Mouse (Mus musculus): ENCODE data around the gene Mertk. TPM values are rescaled to one million over a fixed set of nuclear protein-coding genes. Genes with fewer than 3 reads are reported as not detected.
A peak's percentile ranks its signal among the peaks of the same experiment; 100 is the strongest.

Mertk gene
- polyA plus RNA-seq, 1 experiment from 2014 or later, result 14.2 TPM

DNA sequence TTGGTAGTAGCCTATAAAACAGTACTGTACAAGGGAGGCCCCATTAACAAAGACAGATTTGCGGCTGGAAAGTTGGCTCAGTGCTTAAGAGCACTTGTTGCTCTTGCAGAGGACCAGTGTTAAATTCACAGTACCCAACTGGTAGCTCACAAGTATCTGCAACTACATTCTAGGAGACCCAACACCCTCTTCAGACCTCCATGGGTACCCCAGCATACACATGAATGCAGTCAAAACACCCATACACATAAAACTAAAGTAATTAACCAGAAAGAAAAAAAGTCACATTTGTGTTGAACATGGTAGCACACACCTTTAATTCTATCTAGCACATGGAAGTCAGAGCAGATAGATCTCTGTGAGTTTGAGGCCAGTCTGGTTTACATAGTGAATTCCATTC is 1.7 kb upstream of the Mertk start:
- 97% methylated on average over 1 of the region's 1 CpGs for WGBS
- H3K4me2 ChIP-seq (replicated peaks; ENCODE audit: low read depth, low read length), result no peak overlapping the region
- H3K4me1 ChIP-seq (ENCODE audit: insufficient read depth, low read length), result peaks cover 12% of the 10 kb centered on the region; the same call in 1 of the 2 replicates
- no peak overlapping the region for H3K27ac ChIP-seq (ENCODE audit: low read length)
- H3K4me3 ChIP-seq (ENCODE audit: low read length), result no peak overlapping the region
- H3K9ac ChIP-seq (replicated peaks; ENCODE audit: low read length), result no peak overlapping the region; the same call in 1 of the 2 replicates
- no peaks in the 10 kb centered on the region for H3K9me3 ChIP-seq (ENCODE audit: low read length)
- H3K36me3 ChIP-seq (ENCODE audit: insufficient read depth, low read length), result no peaks in the 10 kb centered on the region
- ATAC-seq (ENCODE audit: low FRiP score, low TSS enrichment), result no peak
- no peaks in the 10 kb centered on the region for H3K27me3 ChIP-seq (ENCODE audit: insufficient read depth, low read length)

DNA sequence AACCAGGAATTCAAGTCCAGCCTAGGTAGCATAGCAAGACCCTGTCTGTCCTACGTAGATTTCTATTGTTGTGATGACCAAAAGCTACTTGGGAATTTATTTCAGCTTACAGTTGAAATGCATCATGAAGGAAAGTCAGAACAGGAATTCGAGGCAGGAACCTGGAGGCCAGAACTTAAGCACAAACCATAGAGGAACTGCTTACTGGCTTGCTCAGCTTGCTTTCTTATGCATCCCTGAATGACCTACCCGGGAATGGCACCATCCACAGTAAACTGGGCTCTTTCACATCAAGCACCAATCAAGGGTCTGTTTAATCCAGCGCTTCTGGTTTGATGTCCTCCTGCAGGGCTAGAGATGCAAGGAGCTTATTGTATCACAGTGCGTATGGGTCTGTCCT is 1.2 kb upstream of the Mertk start:
- H3K9ac ChIP-seq (replicated peaks; ENCODE audit: low read length), result peak overlapping the region; percentile 71
- peak overlapping the region; percentile 74 for H3K4me3 ChIP-seq (ENCODE audit: low read length)
- H3K27ac ChIP-seq (ENCODE audit: low read length), result peak overlapping the region; percentile 97
- H3K36me3 ChIP-seq (ENCODE audit: insufficient read depth, low read length), result no peaks in the 10 kb centered on the region
- peaks cover 12% of the 10 kb centered on the region; the same call in 1 of the 2 replicates for H3K4me1 ChIP-seq (ENCODE audit: insufficient read depth, low read length)
- H3K27me3 ChIP-seq (ENCODE audit: insufficient read depth, low read length), result no peaks in the 10 kb centered on the region
- no peak for ATAC-seq (ENCODE audit: low FRiP score, low TSS enrichment)
- 47% methylated on average over 5 of the region's 5 CpGs for WGBS
- H3K4me2 ChIP-seq (replicated peaks; ENCODE audit: low read depth, low read length), result peak overlapping the region; percentile 85
- no peaks in the 10 kb centered on the region for H3K9me3 ChIP-seq (ENCODE audit: low read length)

DNA sequence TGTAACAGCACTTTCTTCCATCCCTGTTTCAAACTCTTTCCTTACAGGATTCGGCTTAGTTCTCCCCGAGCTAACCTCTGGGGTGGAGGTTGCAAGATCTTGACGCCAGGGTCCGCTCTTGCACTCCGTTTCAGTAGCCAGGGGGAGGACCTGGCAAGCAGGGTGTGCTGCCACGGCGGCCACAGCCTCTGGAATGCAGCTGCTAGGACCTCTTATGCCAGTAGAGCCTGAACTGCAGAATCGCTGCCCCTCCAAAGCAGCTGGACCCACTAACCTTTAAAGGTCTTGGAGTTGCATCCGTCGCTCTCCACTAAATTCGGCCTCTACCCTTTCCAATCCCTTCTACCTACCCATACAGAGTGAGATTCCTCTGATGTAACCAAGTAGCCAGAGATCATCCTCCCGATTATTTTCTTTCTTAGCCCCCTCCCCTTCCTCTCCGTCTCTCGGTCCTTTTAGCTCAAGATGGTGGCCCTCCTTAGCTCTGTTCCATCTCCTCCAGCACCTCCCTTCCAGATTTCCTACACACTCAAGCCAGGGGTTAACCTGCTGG is 540 bp upstream of the Mertk start:
- peak overlapping the region; percentile 97 for H3K27ac ChIP-seq (ENCODE audit: low read length)
- WGBS, result 0% methylated on average over 14 of the region's 14 CpGs

DNA sequence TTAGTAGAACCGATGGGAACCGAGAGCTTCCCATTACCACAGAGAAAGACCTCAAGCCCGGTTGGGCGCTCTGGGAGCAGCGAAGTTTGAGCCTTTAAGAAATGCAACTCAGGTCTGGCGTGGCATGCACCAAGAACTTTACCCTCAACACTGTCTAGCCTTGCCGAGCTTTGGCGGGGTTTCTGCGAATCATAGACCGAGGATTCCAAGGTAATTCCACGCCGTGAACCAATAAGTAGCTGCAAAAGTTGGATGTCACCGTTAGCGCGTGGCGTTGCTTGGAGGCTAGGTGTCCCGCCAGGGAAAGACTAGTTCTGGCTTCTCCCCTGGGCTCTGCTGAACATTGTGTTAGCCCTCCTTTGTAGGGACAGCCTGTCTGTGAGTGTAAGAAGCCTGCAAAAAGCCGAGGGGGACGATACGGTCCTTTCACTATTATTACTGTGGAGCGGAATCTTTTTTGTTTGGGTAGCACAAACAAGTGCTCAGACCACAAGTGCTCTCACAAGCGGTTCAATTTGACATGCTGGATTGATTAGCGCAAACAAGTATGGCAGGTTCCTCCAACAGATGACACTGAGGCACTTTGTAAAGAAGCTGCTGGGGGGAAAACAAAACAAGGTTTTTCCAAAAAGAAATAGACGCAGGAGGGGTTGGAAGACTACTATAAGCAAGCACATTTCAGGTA is 587 bp downstream of the Mertk start:
- ATAC-seq (ENCODE audit: low FRiP score, low TSS enrichment), result peak; percentile 31
- Histone ChIP-seq H3K9ac (replicated peaks; ENCODE audit: low read length) (peak overlapping the region; percentile 70), H3K27me3 (ENCODE audit: insufficient read depth, low read length) (no peaks in the 10 kb centered on the region), H3K27ac (ENCODE audit: low read length) (peak overlapping the region; percentile 97), H3K4me1 (ENCODE audit: insufficient read depth, low read length) (peaks cover 12% of the 10 kb centered on the region; the same call in 1 of the 2 replicates), H3K4me2 (replicated peaks; ENCODE audit: low read depth, low read length) (peak overlapping the region; percentile 85), H3K9me3 (ENCODE audit: low read length) (no peaks in the 10 kb centered on the region), H3K36me3 (ENCODE audit: insufficient read depth, low read length) (no peaks in the 10 kb centered on the region), H3K4me3 (ENCODE audit: low read length) (peak overlapping the region; percentile 74)
- WGBS, result under 1% methylated on average over 24 of the region's 24 CpGs

More for the DNA sequence above, 540 bp upstream of the Mertk start:
- Histone ChIP-seq H3K9ac (replicated peaks; ENCODE audit: low read length) (peak overlapping the region; percentile 71), H3K36me3 (ENCODE audit: insufficient read depth, low read length) (no peaks in the 10 kb centered on the region), H3K9me3 (ENCODE audit: low read length) (no peaks in the 10 kb centered on the region), H3K4me1 (ENCODE audit: insufficient read depth, low read length) (peaks cover 12% of the 10 kb centered on the region; the same call in 1 of the 2 replicates), H3K27me3 (ENCODE audit: insufficient read depth, low read length) (no peaks in the 10 kb centered on the region), H3K4me3 (ENCODE audit: low read length) (peak overlapping the region; percentile 74), H3K4me2 (replicated peaks; ENCODE audit: low read depth, low read length) (peak overlapping the region; percentile 85)
- ATAC-seq (ENCODE audit: low FRiP score, low TSS enrichment), result peak; percentile 93

DNA sequence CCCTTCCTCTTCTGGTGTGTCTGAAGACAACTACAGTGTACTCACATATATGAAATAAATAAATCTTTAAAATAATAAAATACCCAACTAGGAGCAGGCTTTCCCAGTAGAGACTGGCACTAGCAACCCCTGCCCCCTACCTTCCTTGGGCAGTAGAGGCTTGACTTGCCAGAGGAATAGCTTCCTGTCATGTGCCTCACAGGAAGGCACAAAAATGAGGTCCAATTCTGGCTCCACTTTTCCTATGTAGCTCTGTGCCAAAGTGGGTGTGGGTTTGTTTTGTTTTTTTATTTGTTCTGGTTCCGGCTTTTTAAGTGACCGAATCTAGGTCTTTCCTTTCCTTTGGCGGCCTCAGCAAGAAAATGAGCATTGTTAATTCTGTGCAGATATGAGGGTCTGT is 5.7 kb downstream of the Mertk start:
- Histone ChIP-seq H3K9me3 (ENCODE audit: low read length) (no peaks in the 10 kb centered on the region), H3K4me2 (replicated peaks; ENCODE audit: low read depth, low read length) (no peak overlapping the region), H3K27ac (ENCODE audit: low read length) (no peak overlapping the region), H3K4me1 (ENCODE audit: insufficient read depth, low read length) (peaks cover 8% of the 10 kb centered on the region; the same call in 1 of the 2 replicates), H3K4me3 (ENCODE audit: low read length) (no peak overlapping the region), H3K9ac (replicated peaks; ENCODE audit: low read length) (no peak overlapping the region), H3K27me3 (ENCODE audit: insufficient read depth, low read length) (no peaks in the 10 kb centered on the region), H3K36me3 (ENCODE audit: insufficient read depth, low read length) (peaks cover 4% of the 10 kb centered on the region; the same call in 1 of the 2 replicates)
- WGBS, result 75% methylated on average over 3 of the region's 3 CpGs
- ATAC-seq (ENCODE audit: low FRiP score, low TSS enrichment), result 0 out of 2 replicates have a peak, but pooled peaks have one; percentile 12

DNA sequence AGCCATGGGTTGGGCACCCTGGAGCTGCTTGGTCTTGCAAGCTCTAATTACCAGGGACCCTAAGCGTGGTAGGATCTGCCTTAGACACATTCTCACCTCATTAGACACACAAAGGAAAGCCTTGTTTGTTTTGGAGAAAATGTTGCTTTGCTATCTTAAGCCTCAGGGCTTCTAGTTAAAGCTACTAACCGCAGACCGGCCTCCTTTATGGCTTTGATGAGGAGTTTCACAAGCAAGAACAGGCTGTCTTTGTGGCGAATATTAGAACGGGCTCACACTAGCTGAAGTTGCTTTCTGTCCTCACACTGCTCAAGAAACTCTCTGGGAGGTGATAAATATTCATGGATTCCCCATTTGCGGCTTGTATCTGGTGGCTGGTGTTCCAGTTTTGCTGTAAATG is 10.5 kb downstream of the Mertk start:
- Histone ChIP-seq H3K27me3 (ENCODE audit: insufficient read depth, low read length) (no peaks in the 10 kb centered on the region), H3K27ac (ENCODE audit: low read length) (peak overlapping the region; percentile 44; the same call in 1 of the 2 replicates), H3K9ac (replicated peaks; ENCODE audit: low read length) (no peak overlapping the region; the same call in 1 of the 2 replicates), H3K36me3 (ENCODE audit: insufficient read depth, low read length) (peaks cover 4% of the 10 kb centered on the region; the same call in 1 of the 2 replicates), H3K4me2 (replicated peaks; ENCODE audit: low read depth, low read length) (no peak overlapping the region), H3K4me1 (ENCODE audit: insufficient read depth, low read length) (peaks cover 36% of the 10 kb centered on the region), H3K9me3 (ENCODE audit: low read length) (no peaks in the 10 kb centered on the region), H3K4me3 (ENCODE audit: low read length) (no peak overlapping the region)
- 26% methylated on average over 6 of the region's 6 CpGs for WGBS
- ATAC-seq (ENCODE audit: low FRiP score, low TSS enrichment), result no peak

DNA sequence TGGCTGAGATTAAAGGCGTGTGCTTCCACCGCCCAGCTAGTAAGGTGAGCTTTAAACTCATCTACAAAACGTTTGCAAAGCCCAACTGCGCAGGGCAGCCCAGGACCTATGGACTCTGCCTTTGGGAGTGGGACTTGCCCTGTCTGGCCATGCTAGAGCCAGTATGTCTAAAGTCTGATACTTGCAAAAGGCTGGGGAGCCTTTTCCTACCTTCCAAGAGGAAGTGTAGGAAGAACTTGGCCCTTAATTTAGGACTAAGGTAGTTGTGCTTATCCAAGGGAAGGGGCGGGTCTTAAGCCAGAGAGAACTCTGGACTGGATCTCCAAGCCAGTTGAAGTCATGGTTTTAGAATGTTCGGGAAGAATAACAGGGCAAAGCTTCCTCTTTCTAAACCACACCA is 11.9 kb downstream of the Mertk start:
- WGBS, result 53% methylated on average over 6 of the region's 6 CpGs
- Histone ChIP-seq H3K9me3 (ENCODE audit: low read length) (no peaks in the 10 kb centered on the region), H3K4me1 (ENCODE audit: insufficient read depth, low read length) (peaks cover 49% of the 10 kb centered on the region), H3K4me2 (replicated peaks; ENCODE audit: low read depth, low read length) (no peak overlapping the region), H3K36me3 (ENCODE audit: insufficient read depth, low read length) (no peaks in the 10 kb centered on the region), H3K9ac (replicated peaks; ENCODE audit: low read length) (no peak overlapping the region), H3K27ac (ENCODE audit: low read length) (peak overlapping the region; percentile 59), H3K27me3 (ENCODE audit: insufficient read depth, low read length) (no peaks in the 10 kb centered on the region), H3K4me3 (ENCODE audit: low read length) (no peak overlapping the region)
- no peak for ATAC-seq (ENCODE audit: low FRiP score, low TSS enrichment)

DNA sequence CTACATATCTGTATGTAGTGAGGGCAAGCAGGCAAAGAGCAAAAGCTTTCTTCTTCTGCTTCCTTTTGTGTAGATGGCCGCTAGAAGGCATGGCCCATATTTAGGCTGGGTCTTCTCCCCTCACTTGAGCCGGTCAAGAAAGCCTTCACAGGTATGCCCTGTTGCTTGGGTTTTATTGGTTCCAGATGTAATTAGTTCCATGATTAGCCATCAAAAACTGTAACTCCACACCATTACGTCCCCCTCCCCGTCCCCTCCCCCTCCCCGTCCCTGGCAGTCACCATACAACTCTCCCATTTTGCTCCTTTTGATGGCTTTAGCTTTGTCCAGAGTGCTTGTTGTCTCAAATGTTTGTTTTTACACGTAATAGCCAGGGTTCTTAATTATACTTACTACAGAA is 14.2 kb downstream of the Mertk start:
- H3K9me3 ChIP-seq (ENCODE audit: low read length), result no peaks in the 10 kb centered on the region

DNA sequence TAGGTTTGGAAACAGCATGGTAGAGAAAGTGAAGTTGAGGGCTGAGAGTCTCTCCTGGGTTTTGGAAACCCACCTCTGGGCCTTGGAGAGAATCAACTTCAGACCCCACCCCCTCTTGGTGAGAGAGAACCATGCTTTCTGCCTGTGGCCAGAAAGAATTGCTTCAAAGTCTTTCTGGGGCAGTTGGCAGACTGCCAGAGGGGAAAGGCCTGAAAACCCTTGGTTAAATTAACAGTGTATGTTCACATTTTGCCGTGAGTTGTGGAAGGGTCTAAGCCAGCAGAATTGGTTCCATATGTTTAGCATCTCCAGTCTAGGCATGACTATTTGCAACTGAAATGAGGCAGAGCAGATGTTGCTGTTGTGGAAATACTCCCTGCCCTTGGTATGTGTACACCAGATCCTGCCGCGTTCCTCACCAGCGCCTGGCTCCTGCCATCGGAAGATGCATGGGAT is 14.8 kb downstream of the Mertk start:
- WGBS, result 31% methylated on average over 5 of the region's 5 CpGs
- Histone ChIP-seq H3K4me1 (ENCODE audit: insufficient read depth, low read length) (peaks cover 56% of the 10 kb centered on the region), H3K36me3 (ENCODE audit: insufficient read depth, low read length) (no peaks in the 10 kb centered on the region), H3K4me2 (replicated peaks; ENCODE audit: low read depth, low read length) (peak overlapping the region; percentile 24; the same call in 1 of the 2 replicates), H3K27me3 (ENCODE audit: insufficient read depth, low read length) (no peaks in the 10 kb centered on the region), H3K9me3 (ENCODE audit: low read length) (no peaks in the 10 kb centered on the region), H3K4me3 (ENCODE audit: low read length) (no peak overlapping the region), H3K9ac (replicated peaks; ENCODE audit: low read length) (no peak overlapping the region), H3K27ac (ENCODE audit: low read length) (peak overlapping the region; percentile 95)
- peak; percentile 70 for ATAC-seq (ENCODE audit: low FRiP score, low TSS enrichment)

More for the DNA sequence above, 14.2 kb downstream of the Mertk start:
- H3K9ac ChIP-seq (replicated peaks; ENCODE audit: low read length), result no peak overlapping the region
- ATAC-seq (ENCODE audit: low FRiP score, low TSS enrichment), result no peak
- H3K36me3 ChIP-seq (ENCODE audit: insufficient read depth, low read length), result no peaks in the 10 kb centered on the region
- no peak overlapping the region for H3K4me3 ChIP-seq (ENCODE audit: low read length)
- peaks cover 56% of the 10 kb centered on the region for H3K4me1 ChIP-seq (ENCODE audit: insufficient read depth, low read length)
- no peak overlapping the region for H3K4me2 ChIP-seq (replicated peaks; ENCODE audit: low read depth, low read length)
- WGBS, result 50% methylated on average over 6 of the region's 6 CpGs
- H3K27me3 ChIP-seq (ENCODE audit: insufficient read depth, low read length), result no peaks in the 10 kb centered on the region
- H3K27ac ChIP-seq (ENCODE audit: low read length), result peak overlapping the region; percentile 95

DNA sequence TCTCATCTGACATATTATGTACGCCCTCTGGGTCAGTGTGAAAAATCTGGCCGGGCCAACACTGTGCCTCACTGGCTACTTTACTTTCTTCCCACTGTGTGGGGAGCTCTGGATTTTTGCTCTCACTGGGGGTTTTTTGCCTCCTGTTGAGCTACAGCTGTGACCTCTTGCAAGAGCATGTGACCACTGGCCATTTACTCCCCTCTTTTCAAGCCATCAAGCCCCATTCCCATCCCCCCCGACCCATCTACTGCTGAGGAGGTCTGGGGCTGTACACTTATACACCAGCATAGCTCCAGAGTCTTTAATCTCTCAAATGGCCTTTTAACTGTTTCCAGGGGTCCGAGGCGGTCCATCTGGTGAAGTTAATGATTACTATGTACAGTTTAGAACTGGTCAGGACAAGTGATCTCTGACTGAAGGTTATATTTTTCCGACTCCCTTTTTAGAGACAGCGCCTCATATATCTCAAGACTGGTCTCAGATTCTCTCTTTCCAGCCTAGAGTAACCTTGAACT is 16.0 kb downstream of the Mertk start:
- Histone ChIP-seq H3K4me2 (replicated peaks; ENCODE audit: low read depth, low read length) (no peak overlapping the region), H3K36me3 (ENCODE audit: insufficient read depth, low read length) (no peaks in the 10 kb centered on the region), H3K4me3 (ENCODE audit: low read length) (no peak overlapping the region), H3K27ac (ENCODE audit: low read length) (peak overlapping the region; percentile 95), H3K27me3 (ENCODE audit: insufficient read depth, low read length) (no peaks in the 10 kb centered on the region), H3K9ac (replicated peaks; ENCODE audit: low read length) (no peak overlapping the region), H3K9me3 (ENCODE audit: low read length) (no peaks in the 10 kb centered on the region), H3K4me1 (ENCODE audit: insufficient read depth, low read length) (peaks cover 51% of the 10 kb centered on the region)
- WGBS, result 16% methylated on average over 7 of the region's 7 CpGs
- ATAC-seq (ENCODE audit: low FRiP score, low TSS enrichment), result peak; percentile 94

Measured in kidney, embryonic 16.5 days (tissue).